Mouse (Mus musculus): ENCODE results near the gene Msh6. TPM values are rescaled to one million over a fixed set of nuclear protein-coding genes. Genes with fewer than 3 reads are reported as not detected.
"Not testable (repeated sequence)": the region's sequence is repeated elsewhere in the genome, so short reads cannot be mapped to it uniquely, and the experiment has no call there.

The Msh6 gene
- total RNA-seq (2021), result 1 to 10 TPM; 8.7 to 9.9 TPM
- long read RNA-seq, experiment 1, full-length matches to known transcripts, result 16 of 17 reads
- long read RNA-seq, experiment 1, partial matches to known transcripts, result 0 of 17 reads
- long read RNA-seq, experiment 1, other reads (novel, unspliced or antisense), result 1 of 17 reads
- long read RNA-seq, experiment 2, full-length matches to known transcripts, result 15 of 15 reads
- long read RNA-seq, experiment 2, partial matches to known transcripts, result 0 of 15 reads
- long read RNA-seq, experiment 2, other reads (novel, unspliced or antisense), result 0 of 15 reads

DNA sequence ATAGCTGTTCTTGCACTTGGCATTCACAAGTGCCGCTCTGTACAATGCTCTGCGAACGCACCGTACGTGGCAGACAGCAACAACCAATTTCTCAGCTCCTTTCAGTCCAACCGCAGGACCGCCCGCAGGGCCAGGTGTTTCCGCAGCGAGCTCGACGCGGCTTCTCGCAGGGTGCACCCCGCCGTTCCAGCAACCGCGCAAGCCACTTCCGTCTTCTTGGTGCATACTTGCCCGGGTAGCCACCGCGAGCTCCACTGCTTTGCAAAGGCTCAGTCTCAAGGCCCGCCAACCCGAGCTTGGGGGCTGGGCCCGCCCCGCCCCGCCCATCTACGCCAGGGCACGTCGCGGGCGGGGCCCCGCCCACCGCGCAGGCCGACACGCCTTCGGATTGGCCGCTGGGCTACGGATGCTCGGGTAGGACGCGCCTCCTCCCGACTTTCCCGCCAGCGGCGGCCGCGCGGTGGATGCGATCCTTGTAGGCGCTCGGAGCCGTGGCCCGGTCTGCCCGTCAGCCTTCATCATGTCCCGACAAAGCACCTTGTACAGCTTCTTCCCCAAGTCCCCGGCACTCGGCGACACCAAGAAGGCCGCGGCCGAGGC is at the start of gene Msh6:
Gene Msh6 (plus strand): TSS at position 434 of the 600 bp plus-strand sequence.
- peak; percentile 87 for DNase-seq
- intact Hi-C loops (cut with DNase I), result loop anchor here (1.0 kb wide), 1 partner anchor 93 kb away; no protein-coding TSS in a partner anchor

DNA sequence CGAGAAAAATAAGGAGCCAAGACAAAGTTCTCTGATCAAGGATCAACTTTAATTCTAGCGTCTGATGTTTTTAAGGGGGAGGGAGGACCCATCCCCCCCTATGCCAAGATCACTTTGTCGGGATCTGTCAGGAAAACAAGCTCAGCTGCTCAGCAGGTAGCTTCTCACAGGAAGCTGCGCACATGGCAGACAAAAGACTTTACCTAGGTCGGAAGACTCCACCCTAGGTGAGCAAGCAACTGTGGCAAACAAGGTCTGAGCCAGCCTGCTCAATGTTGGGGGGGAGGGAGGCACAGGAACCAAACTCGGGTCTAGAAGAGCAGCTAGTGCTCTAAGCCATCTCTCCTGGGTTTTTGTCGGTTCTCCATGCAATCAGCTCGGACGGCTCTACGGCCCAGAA is 40.5 kb upstream of the Msh6 start:
- intact Hi-C loops (cut with DNase I), result no loop called here
- DNase-seq, result no peak

DNA sequence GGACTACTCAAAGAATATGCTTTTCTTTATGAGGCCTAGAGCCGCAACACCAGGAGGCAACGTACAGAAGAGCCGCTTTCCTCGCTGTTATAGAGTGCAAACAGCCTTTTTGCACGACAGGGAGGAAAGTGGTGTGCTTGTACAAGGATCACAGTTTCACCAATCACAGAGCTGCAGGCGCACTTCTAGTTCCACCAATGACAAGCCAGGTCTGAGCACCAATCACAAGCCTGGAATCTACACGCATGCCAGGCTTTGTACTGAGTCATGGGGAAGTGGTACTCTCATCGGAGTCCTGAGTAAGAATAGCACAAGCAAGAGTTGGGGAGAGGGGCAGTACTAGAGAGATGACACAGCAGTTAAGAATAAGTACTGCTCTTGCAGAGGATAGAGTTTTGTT is 40.1 kb upstream of the Msh6 start:
- no peak for DNase-seq
- intact Hi-C loops (cut with DNase I), result no loop called here

DNA sequence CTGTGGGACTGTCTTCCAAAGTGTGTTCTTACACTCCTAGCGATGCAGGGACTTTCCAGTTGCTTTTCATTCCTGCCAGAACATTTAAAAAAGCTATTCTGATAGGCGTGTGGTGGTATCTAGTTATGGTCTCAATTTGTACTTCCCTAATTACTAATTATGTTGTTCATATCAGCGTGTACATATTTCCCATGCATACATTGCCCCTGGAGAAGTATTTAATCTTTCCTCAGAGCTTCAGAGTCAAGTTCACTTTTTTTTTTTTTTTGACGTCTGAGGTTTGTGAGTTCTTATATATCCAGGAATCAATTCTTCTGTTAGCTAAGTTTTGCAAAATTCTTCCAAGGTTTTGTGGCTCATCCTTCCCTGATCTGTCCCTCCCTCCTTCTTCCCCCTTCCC is 38.7 kb upstream of the Msh6 start:
- intact Hi-C loops (cut with DNase I), result no loop called here
- no peak for DNase-seq

DNA sequence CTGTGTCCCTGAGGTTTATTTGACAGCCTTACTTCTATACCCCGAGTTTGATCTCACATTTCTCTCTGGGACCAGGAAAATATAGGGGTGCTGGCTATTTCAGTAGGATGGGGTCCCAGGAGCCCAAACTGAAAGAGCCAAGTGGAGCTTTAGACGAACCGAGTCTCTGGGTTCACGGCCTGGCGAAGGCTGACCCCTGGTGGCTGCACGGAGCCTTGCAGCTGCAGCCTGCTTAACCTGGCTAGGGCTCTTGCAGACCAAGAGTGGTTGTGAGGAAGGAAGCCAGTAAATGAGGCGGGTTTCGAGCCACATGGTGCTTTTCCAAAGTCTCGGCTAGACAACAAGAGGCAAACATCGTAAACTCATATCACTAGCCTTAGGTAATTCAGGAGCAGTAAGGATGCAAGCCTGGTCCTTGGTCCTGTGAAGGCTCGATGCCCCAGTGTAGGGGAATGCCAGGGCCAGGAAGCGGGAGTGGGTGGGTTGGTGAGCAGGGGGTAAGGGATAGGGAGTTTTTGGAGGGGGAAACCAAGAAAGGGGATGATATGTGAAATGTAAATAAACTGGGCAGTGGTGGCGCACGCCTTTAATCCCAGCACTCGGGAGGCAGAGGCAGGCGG is 25.8 kb upstream of the Msh6 start:
- intact Hi-C loops (cut with DNase I), result loop anchor here (1.0 to 5.0 kb wide), 3 partner anchors 67 to 346 kb away; no protein-coding TSS in a partner anchor
- DNase-seq, result peak; percentile 78 to 88

DNA sequence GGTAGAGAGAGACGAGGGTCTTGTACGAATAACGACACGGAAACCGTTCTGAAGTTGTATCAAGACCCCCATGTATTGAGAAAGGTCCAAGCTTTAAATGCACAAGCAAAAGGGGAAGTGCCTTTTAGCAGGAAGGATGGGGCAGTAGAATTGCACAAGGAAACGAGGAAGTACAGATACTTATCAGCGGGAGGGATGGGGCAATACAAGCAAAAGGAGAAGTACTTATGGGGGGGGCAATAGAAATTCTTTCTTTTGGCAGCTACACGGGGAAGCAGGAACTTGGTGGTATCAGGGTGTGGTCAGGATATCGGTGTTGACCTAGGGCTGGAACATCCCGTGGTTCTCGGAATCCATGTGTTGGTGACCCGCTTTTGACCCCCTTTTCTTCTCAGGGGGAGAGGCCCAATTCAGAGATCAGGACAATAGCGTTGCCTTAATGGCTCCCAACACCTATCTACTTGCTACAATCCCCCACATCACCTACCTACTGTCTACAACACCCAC is 20.2 kb upstream of the Msh6 start:
- intact Hi-C loops (cut with DNase I); DNase-seq: not testable (repeated sequence)

DNA sequence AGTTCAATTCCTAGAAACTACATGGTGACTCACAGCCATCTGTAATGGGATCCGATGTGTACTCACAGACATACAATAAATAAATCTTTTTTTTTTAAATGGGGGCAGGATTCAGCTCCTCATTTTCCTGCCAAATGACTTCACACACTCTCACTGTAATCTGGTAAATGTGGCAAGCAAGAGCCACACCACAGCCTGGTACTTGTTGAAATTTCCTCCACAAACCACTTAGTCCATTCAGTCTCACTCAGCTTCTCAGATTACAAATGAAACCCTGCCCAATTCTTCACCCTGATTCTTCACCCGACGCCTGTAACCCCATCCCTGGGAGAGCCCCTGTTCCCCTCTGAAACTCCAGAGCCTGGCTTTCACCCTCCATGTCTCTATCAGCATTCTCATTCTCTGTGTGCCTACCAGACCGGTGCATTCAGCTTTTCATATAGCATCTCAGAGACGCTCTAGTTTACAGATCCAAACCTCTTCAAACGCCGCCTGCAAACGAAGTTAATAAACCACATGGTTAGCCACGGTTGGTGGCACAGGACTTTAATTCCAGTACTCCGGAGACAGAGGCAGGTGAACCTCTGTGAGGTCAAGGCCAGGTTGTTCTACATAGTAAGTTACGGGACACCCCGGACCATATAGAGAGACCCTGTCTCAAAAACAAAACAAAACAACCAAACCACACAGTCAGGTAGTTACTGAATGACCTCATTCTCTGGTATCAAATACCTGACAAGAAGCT is 17.6 kb upstream of the Msh6 start:
- DNase-seq, result no peak
- intact Hi-C loops (cut with DNase I), result no loop called here

DNA sequence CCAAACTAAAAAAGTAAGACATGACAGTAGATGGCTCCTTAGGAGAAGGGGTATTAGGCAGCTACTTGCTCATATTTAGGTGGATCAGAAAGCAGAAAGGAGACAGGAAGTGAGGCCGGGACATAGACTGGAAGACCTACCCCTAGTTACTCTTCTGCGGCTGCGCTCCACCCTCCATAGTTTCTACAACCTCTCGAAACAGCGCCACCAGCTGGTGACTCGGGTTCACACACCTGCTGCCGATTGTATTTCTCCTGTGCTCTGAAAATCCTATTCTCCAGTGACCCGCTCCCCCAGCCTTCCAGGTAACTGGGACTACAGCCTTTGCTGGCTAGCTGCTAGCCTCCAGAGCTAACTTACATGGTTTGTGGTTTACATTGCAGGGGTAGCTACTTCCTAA is 16.6 kb upstream of the Msh6 start:
- DNase-seq, result no peak
- intact Hi-C loops (cut with DNase I), result no loop called here

DNA sequence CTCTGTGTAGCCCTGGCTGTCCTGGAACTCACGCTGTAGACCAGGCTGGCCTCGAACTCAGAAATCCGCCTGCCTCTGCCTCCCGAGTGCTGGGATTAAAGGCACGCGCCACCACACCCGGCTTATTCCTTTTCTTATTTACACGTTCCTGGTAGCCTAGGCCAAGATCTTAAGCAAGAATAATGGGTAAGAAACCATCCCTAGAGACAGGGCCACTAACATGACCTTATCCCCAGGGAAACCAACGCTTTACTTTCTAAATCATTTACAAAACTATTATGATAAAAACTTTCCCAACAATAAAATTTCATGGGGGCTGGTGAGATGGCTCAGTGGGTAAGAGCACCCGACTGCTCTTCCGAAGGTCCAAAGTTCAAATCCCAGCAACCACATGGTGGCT is 15.5 kb upstream of the Msh6 start:
- DNase-seq; intact Hi-C loops (cut with DNase I): not testable (repeated sequence)

DNA sequence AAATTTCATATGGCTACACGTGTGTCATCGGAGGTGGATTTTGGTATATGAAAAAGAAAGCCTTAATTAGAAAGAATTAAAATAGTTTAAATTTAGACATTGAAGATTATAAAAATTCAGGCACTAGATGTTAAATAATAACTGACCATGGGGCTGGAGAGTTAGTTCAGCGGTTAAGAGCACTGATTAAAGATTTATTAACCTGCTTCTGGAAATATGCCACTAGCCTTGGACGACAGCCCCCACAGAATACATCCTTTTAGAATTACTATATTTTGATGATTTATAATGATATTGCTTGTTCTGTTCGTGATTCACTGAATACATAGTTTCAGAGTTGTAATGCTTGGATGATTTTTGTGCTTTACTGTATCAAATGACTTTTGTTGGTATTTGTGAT is 14.9 kb upstream of the Msh6 start:
- intact Hi-C loops (cut with DNase I); DNase-seq: not testable (repeated sequence)

DNA sequence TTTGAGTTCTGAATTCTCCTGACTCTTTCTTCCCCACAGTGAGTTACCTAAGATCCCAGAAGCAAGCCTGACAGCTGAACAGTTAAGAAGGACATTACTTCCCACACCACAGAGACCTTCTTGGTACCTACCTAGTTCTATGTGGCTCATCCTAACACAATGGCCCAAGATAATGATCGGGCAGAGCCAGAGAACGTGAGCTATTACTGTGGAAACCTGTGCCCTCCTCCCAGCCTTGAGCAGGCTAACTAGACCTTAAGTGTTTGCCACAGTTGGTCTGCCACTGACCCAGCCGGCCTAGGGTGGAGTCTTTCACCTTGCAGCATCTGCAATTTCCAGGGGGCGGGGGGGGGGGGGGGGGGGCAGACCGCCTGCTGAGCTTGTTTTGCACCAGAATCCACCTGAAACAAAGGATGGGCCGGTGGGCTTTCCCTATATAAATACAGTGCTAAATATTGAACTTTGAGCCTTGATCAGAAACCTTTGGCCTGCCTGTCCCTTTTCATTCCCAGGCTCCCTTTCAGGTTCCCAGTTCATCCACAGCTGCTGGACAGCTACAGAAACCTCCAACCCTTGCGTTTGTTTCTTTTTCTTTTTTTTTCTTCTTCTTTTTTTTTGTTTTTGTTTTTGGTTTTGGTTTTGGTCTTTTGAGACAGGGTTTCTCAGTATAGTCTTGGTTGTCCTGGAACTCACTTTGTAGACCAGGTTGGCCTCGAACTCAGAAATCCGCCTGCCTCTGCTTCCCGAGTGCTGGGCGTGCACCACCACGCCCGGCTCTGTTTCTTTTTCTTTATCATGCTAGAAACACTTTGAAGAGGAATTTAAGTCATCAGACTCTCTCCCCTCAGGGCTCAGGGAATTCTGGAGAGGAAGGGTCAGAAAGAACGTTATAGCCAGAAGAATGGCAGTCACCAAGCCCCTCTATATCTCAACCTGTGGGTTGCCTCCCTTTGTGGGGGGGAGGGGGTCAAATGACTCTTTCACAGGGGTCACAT is 11.5 kb upstream of the Msh6 start:
- DNase-seq, result no peak
- intact Hi-C loops (cut with DNase I), result no loop called here

DNA sequence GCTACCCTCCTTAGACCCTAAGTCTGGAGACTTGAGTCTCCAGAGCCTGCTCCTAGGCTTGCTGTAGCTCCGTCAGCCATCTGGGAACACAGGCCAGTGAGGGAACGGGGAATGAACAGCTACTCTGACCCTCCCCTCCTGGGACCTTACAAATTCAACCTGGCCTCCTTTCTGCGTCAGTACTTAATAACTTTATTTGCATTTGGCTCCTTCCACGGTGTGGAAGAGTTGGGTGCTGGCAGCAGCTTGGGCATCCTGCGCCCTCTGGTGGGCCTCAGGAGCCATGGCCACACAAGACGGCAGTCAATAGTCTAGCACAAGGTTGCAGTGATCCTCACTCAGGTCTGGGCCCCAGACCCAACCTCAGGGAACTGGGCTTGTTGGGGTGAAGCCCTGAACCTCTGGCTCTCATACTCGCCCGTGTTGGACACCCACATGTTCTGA is 6.4 kb upstream of the Msh6 start:
- intact Hi-C loops (cut with DNase I); DNase-seq: not testable (repeated sequence)

DNA sequence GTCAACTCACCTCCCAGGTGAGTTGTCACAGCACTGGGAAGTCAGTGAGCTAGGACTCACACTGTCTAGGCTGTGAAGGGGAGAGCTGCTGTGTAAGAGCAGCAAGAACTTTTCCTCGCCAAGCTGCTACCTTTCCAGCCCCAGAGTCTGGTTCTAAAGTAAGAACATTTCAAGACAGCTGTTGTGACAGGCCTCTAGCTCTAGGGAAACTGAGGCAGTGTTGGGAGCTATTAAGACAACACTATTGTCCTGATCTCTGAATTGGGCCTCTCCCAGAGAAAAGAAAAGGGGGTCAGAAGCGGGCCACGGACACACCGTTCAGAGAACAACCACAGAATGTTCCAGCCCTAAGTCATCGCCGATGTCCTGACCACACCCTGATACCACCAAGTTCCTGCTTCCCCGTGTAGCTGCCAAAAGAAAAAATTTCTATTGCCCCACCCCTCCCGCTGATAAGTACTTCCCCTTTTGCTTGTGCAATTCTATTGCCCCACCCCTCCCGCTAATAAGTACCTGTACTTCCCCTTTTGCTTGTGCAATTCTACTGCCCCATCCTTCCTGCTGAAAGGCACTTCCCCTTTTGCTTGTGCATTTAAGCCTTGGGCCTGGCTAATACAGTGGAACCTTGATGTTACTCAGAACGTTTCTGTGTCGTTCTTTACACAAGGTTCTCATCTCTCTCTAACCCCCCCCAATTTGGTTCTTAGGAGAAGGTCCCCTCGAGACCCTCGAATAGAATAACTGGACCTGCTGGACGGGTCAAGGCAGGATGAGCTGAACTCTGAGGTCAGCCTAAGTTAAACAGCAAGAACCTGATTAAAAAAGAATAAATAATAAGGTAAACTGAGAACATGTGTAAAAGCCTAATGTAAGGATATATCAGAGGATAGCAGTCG is 2.9 kb upstream of the Msh6 start:
- DNase-seq; intact Hi-C loops (cut with DNase I): not testable (repeated sequence)

DNA sequence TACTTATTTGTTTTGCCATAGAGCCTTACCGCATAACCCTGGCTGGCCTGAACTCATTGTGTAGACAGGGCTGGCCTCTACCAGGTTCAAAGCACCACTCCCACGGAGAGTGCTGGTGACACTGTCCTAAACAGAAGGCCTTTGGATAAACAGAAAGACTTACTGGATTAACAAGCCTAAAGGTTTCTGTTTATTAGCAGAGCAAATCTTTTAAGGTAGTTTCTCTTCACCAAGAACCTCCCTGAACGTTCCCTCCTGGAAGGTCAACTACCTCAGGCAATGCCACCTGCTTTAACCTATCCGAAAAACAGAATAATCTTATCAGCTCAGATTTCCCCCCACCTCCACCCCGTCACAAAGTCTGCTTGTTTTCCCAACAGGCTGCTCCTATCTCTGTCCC is 2.0 kb upstream of the Msh6 start:
- intact Hi-C loops (cut with DNase I), result no loop called here
- no peak for DNase-seq

DNA sequence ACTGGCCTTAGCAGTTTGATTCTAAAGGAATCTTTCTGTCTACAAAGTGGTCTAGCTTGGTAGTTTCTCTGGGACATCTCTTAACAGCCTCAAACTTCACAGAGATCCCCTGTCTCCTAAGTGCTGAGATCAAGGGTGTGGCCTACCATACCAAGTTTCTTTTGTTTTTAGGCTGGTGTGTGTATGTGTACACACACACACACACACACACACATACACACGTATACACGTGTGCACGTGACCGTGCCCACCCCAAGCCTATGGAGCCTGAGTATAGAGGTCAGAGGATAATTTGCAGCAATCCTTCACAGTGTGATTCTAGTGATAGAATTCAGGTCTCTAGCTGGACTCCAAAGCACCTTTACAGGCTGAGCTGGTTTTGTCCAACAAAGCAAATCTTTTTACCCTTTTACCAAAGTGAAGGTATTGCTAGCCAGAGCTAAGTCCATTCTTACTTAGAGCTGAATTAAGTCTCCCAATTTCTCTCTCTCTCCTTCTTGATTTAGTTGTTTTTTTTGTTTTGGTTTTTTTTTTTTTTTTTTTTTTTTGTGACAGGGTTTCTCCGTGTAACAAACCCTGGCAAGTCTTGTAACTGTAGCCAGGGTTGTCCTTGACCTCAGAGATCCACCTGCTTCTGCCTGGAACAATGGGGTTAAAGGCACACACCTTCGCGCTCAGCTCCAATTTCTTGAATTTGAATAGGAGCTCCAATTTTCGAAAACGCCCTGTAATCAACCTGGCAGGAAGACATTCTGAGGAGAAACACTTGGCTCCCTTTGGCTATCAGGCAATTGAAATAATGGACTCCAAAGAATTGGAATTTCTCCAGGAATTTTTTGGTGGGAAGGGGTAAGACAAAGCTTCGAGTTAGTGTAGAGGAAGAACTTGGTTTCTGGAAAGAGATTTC is 1.3 kb upstream of the Msh6 start:
- intact Hi-C loops (cut with DNase I), result loop anchor here (1.0 kb wide), 1 partner anchor 94 kb away; no protein-coding TSS in a partner anchor
- no peak for DNase-seq

DNA sequence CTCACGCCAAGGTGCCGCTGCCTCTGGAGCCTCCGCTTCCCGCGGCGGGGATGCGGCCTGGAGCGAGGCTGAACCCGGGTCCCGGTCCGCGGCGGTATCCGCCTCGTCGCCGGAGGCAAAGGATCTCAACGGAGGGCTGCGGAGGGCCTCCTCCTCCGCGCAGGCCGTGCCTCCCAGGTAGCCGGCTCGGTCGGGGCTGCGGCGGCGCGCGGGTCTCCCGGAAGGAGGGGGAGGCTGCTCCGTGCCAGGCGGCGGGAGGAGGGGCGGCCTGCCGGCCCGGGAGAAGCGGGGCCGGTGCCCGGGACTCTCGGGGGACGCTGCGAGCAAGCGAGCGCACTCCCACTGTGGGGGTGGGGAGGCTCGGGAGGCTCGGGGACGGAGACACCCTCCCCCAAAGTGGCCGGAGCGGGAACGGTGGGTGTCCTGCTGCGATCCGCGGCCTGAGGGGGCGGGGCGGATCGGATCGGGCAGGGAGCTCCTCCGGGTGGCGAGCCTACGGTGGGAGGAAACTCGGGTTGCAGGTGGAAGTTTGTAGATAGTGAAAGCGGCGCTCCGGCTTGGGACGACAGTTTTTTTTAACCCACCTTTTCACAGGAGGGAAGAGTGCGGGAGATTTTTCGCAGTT is 479 bp downstream of the Msh6 start:
- intact Hi-C loops (cut with DNase I), result no loop called here
- peak; percentile 64 to 66 for DNase-seq

All from heart, postnatal 14 days (tissue).